Mouse (Mus musculus) liver, embryonic 15.5 days (tissue): Measurements from ENCODE around the gene Tmem238. TPM values are rescaled to one million over a fixed set of nuclear protein-coding genes. Genes with fewer than 3 reads are reported as not detected.

ENCODE experiments used
- ATAC-seq: fragments of 200-750 bp; cut with Nextera tagmentation; 2 replicates; pipeline ENCODE4 v1.8.0; 2017; ENCODE audit warnings: moderate number of reproducible peaks, mild to moderate bottlenecking, moderate library complexity; ENCODE audit not compliant: insufficient read depth
- H3K27ac ChIP-seq: fragments of 300-500 bp; sonication (generic); replicated peaks from 2 replicates; pipeline ENCODE4 v1.5.1; 2015; ENCODE audit warnings: mild to moderate bottlenecking, inconsistent platforms
- H3K27me3 ChIP-seq: fragments of 300-500 bp; sonication (generic); 2 replicates; pipeline ENCODE4 v1.6.1; 2015; ENCODE audit warnings: mild to moderate bottlenecking, inconsistent platforms
- H3K36me3 ChIP-seq: fragments of 300-500 bp; sonication (generic); replicated peaks from 2 replicates; pipeline ENCODE4 v1.6.1; 2015; ENCODE audit warnings: moderate library complexity, mild to moderate bottlenecking, inconsistent platforms
- H3K4me1 ChIP-seq: fragments of 300-500 bp; sonication (generic); replicated peaks from 2 replicates; pipeline ENCODE4 v1.6.1; 2015; ENCODE audit warnings: inconsistent platforms
- H3K4me2 ChIP-seq: fragments of 300-500 bp; sonication (generic); 2 replicates; pipeline ENCODE4 v1.6.1; 2015; ENCODE audit warnings: moderate library complexity, mild to moderate bottlenecking, inconsistent platforms
- H3K4me3 ChIP-seq: fragments of 300-500 bp; sonication (generic); replicated peaks from 2 replicates; pipeline ENCODE4 v1.5.1; 2015; ENCODE audit warnings: mild to moderate bottlenecking, inconsistent platforms
- H3K9ac ChIP-seq: fragments of 300-500 bp; sonication (generic); 2 replicates; pipeline ENCODE4 v1.6.1; 2015; ENCODE audit warnings: moderate library complexity, mild to moderate bottlenecking, inconsistent platforms
- H3K9me3 ChIP-seq: fragments of 300-500 bp; sonication (generic); replicated peaks from 2 replicates; pipeline ENCODE4 v1.6.1; 2016; ENCODE audit warnings: inconsistent platforms
- WGBS: fragments of 180-500 bp; shearing (Covaris S2); methylation state at CpG from one replicate; pipeline ENCODE4 v1.1.7; 2015; ENCODE audit warnings: mixed read lengths; ENCODE audit not compliant: insufficient replicate concordance; 5-methylcytosine and 5-hydroxymethylcytosine counted together
- polyA plus RNA-seq: library from polyadenylated mRNA; unstranded; fragments of >200 nt; fragmentation: Nextera tagmentation; extraction: Ambion mirVana; gene quantifications from 2 replicates; pipeline ENCODE4 v1.2.1, GENCODE M21; 2015

Gene Tmem238
- polyA plus RNA-seq, 1 experiment from 2014 or later: 10.3 TPM

- Histone ChIP-seq H3K9me3 (no peaks in the 10 kb centered on the region), H3K9ac (peak overlapping the region; percentile 83), H3K4me2 (peak overlapping the region; percentile 88), H3K27ac (peak overlapping the region; percentile 94), H3K36me3 (peaks cover 46% of the 10 kb centered on the region), H3K27me3 (no peaks in the 10 kb centered on the region), H3K4me3 (peak overlapping the region; percentile 78), H3K4me1 (peaks cover 84% of the 10 kb centered on the region)
- no peak for ATAC-seq
- WGBS: 58% methylated on average over 6 of the region's 6 CpGs
Observed at GRCm38 (mm10) chr7:4742482-4742819, 47.0 kb downstream of the Tmem238 start.

GRCm38 (mm10) chr7:4741672-4742481 lies 47.6 kb downstream of the Tmem238 start:
- peak overlapping the region; percentile 78 for H3K4me3 ChIP-seq
- H3K27ac ChIP-seq: peak overlapping the region; percentile 94
- peak overlapping the region; percentile 83 for H3K9ac ChIP-seq
- H3K36me3 ChIP-seq: peaks cover 44% of the 10 kb centered on the region
- no peaks in the 10 kb centered on the region for H3K9me3 ChIP-seq
- no peaks in the 10 kb centered on the region for H3K27me3 ChIP-seq
- H3K4me2 ChIP-seq: peak overlapping the region; percentile 88
- peaks cover 78% of the 10 kb centered on the region for H3K4me1 ChIP-seq
- WGBS: 58% methylated on average over 21 of the region's 21 CpGs
- ATAC-seq: peak; percentile 45

GRCm38 (mm10) chr7:4741151-4741550 lies 48.3 kb downstream of the Tmem238 start:
- Histone ChIP-seq H3K27me3 (no peaks in the 10 kb centered on the region), H3K4me3 (peak overlapping the region; percentile 78), H3K9me3 (no peaks in the 10 kb centered on the region), H3K4me2 (peak overlapping the region; percentile 88), H3K27ac (peak overlapping the region; percentile 94), H3K4me1 (peaks cover 71% of the 10 kb centered on the region), H3K9ac (peak overlapping the region; percentile 83), H3K36me3 (peaks cover 37% of the 10 kb centered on the region)
- ATAC-seq: peak; percentile 51
- WGBS: 5% methylated on average over 4 of the region's 4 CpGs

GRCm38 (mm10) chr7:4740309-4740727 lies 49.1 kb downstream of the Tmem238 start:
- Histone ChIP-seq H3K4me2 (peak overlapping the region; percentile 88), H3K9ac (peak overlapping the region; percentile 83), H3K36me3 (peaks cover 28% of the 10 kb centered on the region), H3K9me3 (no peaks in the 10 kb centered on the region), H3K27me3 (no peaks in the 10 kb centered on the region), H3K4me1 (peaks cover 63% of the 10 kb centered on the region), H3K27ac (peak overlapping the region; percentile 94), H3K4me3 (peak overlapping the region; percentile 78)
- ATAC-seq: peak; percentile 1
- WGBS: 0% methylated on average over 14 of the region's 14 CpGs

- under 1% methylated on average over 39 of the region's 44 CpGs for WGBS
- H3K4me3 ChIP-seq: peak within 1 kb of the TSS; percentile 78
- peaks cover 60% of the 10 kb centered on the region for H3K4me1 ChIP-seq
- no peaks in the 10 kb centered on the region for H3K27me3 ChIP-seq
- peak within 1 kb of the TSS; percentile 94 for H3K27ac ChIP-seq
- H3K9ac ChIP-seq: peak within 1 kb of the TSS; percentile 83
- peak within 1 kb of the TSS; percentile 88 for H3K4me2 ChIP-seq
- peaks cover 26% of the 10 kb centered on the region; the same call in 1 of the 2 replicates for H3K36me3 ChIP-seq
- peak; percentile 90 for ATAC-seq
- no peaks in the 10 kb centered on the region for H3K9me3 ChIP-seq
Observed at GRCm38 (mm10) chr7:4739544-4740275, 49.7 kb downstream of the Tmem238 start, which contains the start of gene Kmt5c. Gene Kmt5c (plus strand): TSS chr7:4740115.

GRCm38 (mm10) chr7:4739041-4739543 lies 50.4 kb downstream of the Tmem238 start:
- H3K27ac ChIP-seq: peak overlapping the region; percentile 58
- H3K4me3 ChIP-seq: peak overlapping the region; percentile 78
- H3K4me1 ChIP-seq: peaks cover 55% of the 10 kb centered on the region
- peak overlapping the region; percentile 45 for H3K9ac ChIP-seq
- H3K4me2 ChIP-seq: peak overlapping the region; percentile 88
- no peak for ATAC-seq
- H3K9me3 ChIP-seq: no peaks in the 10 kb centered on the region
- WGBS: 49% methylated on average over 10 of the region's 10 CpGs
- no peaks in the 10 kb centered on the region for H3K27me3 ChIP-seq
- peaks cover 21% of the 10 kb centered on the region; the same call in 1 of the 2 replicates for H3K36me3 ChIP-seq

Other genes with a start within 250 kb of the Tmem238 start
- gene Syt5, start 242.1 kb downstream of the Tmem238 start, polyA plus RNA-seq: 0.35 and 0.77 TPM in 2 replicates
- gene Ptprh, start 185.6 kb downstream of the Tmem238 start, polyA plus RNA-seq: not detected in 2 replicates
- gene Tmem86b, start 158.2 kb downstream of the Tmem238 start, polyA plus RNA-seq: 34.4 and 39.1 TPM in 2 replicates
- gene Ppp6r1, start 130.6 kb downstream of the Tmem238 start, polyA plus RNA-seq: 6.5 and 8.1 TPM in 2 replicates
- gene Hspbp1, start 104.6 kb downstream of the Tmem238 start, polyA plus RNA-seq: 54.4 and 58.1 TPM in 2 replicates
- gene Brsk1, start 99.1 kb downstream of the Tmem238 start, polyA plus RNA-seq: 0.03 and 0.12 TPM in 2 replicates
- 0.14 and 0.37 TPM in 2 replicates for gene Tmem150b, start 64.4 kb downstream of the Tmem238 start, polyA plus RNA-seq
- gene Kmt5c, start 49.5 kb downstream of the Tmem238 start, polyA plus RNA-seq: 50.1 and 56.1 TPM in 2 replicates
- gene Cox6b2, start 36.6 kb downstream of the Tmem238 start, polyA plus RNA-seq: 66.0 and 79.3 TPM in 2 replicates
- not detected in 2 replicates for gene Fam71e2, start 18.4 kb downstream of the Tmem238 start, polyA plus RNA-seq
- 0.06 TPM in 1 of 2 replicates, not detected in the other for gene Il11, start 6.8 kb downstream of the Tmem238 start, polyA plus RNA-seq
- 0.21 TPM in 1 of 2 replicates, not detected in the other for gene Tmem190, start 6.7 kb downstream of the Tmem238 start, polyA plus RNA-seq
- gene Rpl28, start 3.2 kb upstream of the Tmem238 start, polyA plus RNA-seq: 169 and 173 TPM in 2 replicates
- gene Ube2s, start 22.9 kb upstream of the Tmem238 start, polyA plus RNA-seq: 302 and 318 TPM in 2 replicates
- gene Shisa7, start 55.0 kb upstream of the Tmem238 start, polyA plus RNA-seq: not detected in 2 replicates
- 3.7 and 3.8 TPM in 2 replicates for gene Isoc2b, start 80.6 kb upstream of the Tmem238 start, polyA plus RNA-seq
- 0.68 and 0.77 TPM in 2 replicates for gene Isoc2a, start 87.5 kb upstream of the Tmem238 start, polyA plus RNA-seq
- gene Gm36210, start 116.9 kb upstream of the Tmem238 start, polyA plus RNA-seq: not detected in 2 replicates
- gene Zfp628, start 125.6 kb upstream of the Tmem238 start, polyA plus RNA-seq: 1.7 TPM in 2 replicates
- gene Nat14, start 132.4 kb upstream of the Tmem238 start, polyA plus RNA-seq: 0.23 and 0.45 TPM in 2 replicates
- 0.15 TPM in 2 replicates for gene Ssc5d, start 136.1 kb upstream of the Tmem238 start, polyA plus RNA-seq
- 0.07 TPM in 1 of 2 replicates, not detected in the other for gene Sbk2, start 174.8 kb upstream of the Tmem238 start, polyA plus RNA-seq
- not detected in 2 replicates for gene Sbk3, start 181.5 kb upstream of the Tmem238 start, polyA plus RNA-seq
- gene Zfp579, start 206.5 kb upstream of the Tmem238 start, polyA plus RNA-seq: 3.3 and 4.6 TPM in 2 replicates
- 9.3 and 10.0 TPM in 2 replicates for gene Zfp524, start 224.8 kb upstream of the Tmem238 start, polyA plus RNA-seq
- 15.6 and 17.9 TPM in 2 replicates for gene Fiz1, start 225.0 kb upstream of the Tmem238 start, polyA plus RNA-seq
- gene Gm44973, start 225.8 kb upstream of the Tmem238 start, polyA plus RNA-seq: 0.53 and 1.2 TPM in 2 replicates
- 1.3 and 1.5 TPM in 2 replicates for gene Zfp865, start 230.7 kb upstream of the Tmem238 start, polyA plus RNA-seq
- 0.28 and 0.40 TPM in 2 replicates for gene Ccdc106, start 230.9 kb upstream of the Tmem238 start, polyA plus RNA-seq
- not detected in 2 replicates for gene 4632433K11Rik, start 244.5 kb upstream of the Tmem238 start, polyA plus RNA-seq
- gene Zfp784, start 248.8 kb upstream of the Tmem238 start, polyA plus RNA-seq: 1.2 and 1.4 TPM in 2 replicates